Mouse (Mus musculus): ENCODE measurements around the gene Kif2a. TPM values are rescaled to one million over a fixed set of nuclear protein-coding genes. Genes with fewer than 3 reads are reported as not detected.

Gene Kif2a
- polyA plus RNA-seq, 1 experiment from 2014 or later: 10.2 TPM

- H3K4me1 ChIP-seq (ENCODE audit: control insufficient read depth, insufficient read depth, low read length): no peaks in the 10 kb centered on the region
- H3K27me3 ChIP-seq (ENCODE audit: control insufficient read depth, insufficient read depth, low read length): no peaks in the 10 kb centered on the region
- no peak overlapping the region for H3K4me2 ChIP-seq (ENCODE audit: low read depth, low read length)
- no peaks in the 10 kb centered on the region for H3K36me3 ChIP-seq (ENCODE audit: control insufficient read depth, insufficient read depth, low read length)
- H3K4me3 ChIP-seq (replicated peaks; ENCODE audit: low read length): no peak overlapping the region
- H3K9ac ChIP-seq (ENCODE audit: low read length): no peak overlapping the region
- no peak overlapping the region for H3K27ac ChIP-seq (ENCODE audit: low read length)
- H3K9me3 ChIP-seq (replicated peaks; ENCODE audit: control insufficient read depth, low read length): no peaks in the 10 kb centered on the region
- ATAC-seq (ENCODE audit: insufficient read depth, low FRiP score): no peak
- 68% methylated on average over 3 of the region's 3 CpGs for WGBS
Observed at GRCm38 (mm10) chr13:107051342-107051741, 29.4 kb upstream of the Kif2a start.

GRCm38 (mm10) chr13:107044229-107044628 is 22.3 kb upstream of the Kif2a start:
- Histone ChIP-seq H3K27me3 (ENCODE audit: control insufficient read depth, insufficient read depth, low read length) (no peaks in the 10 kb centered on the region), H3K9me3 (replicated peaks; ENCODE audit: control insufficient read depth, low read length) (no peaks in the 10 kb centered on the region), H3K4me3 (replicated peaks; ENCODE audit: low read length) (no peak overlapping the region), H3K36me3 (ENCODE audit: control insufficient read depth, insufficient read depth, low read length) (no peaks in the 10 kb centered on the region), H3K27ac (ENCODE audit: low read length) (no peak overlapping the region), H3K9ac (ENCODE audit: low read length) (no peak overlapping the region), H3K4me1 (ENCODE audit: control insufficient read depth, insufficient read depth, low read length) (no peaks in the 10 kb centered on the region), H3K4me2 (ENCODE audit: low read depth, low read length) (no peak overlapping the region)
- ATAC-seq (ENCODE audit: insufficient read depth, low FRiP score): no peak
- 9% methylated on average over 5 of the region's 5 CpGs for WGBS

GRCm38 (mm10) chr13:107042551-107042950 is 20.6 kb upstream of the Kif2a start:
- no peak overlapping the region for H3K9ac ChIP-seq (ENCODE audit: low read length)
- no peak overlapping the region for H3K4me2 ChIP-seq (ENCODE audit: low read depth, low read length)
- no peak for ATAC-seq (ENCODE audit: insufficient read depth, low FRiP score)
- WGBS: 79% methylated on average over 6 of the region's 6 CpGs
- H3K9me3 ChIP-seq (replicated peaks; ENCODE audit: control insufficient read depth, low read length): no peaks in the 10 kb centered on the region
- no peak overlapping the region for H3K4me3 ChIP-seq (replicated peaks; ENCODE audit: low read length)
- H3K36me3 ChIP-seq (ENCODE audit: control insufficient read depth, insufficient read depth, low read length): no peaks in the 10 kb centered on the region
- H3K27ac ChIP-seq (ENCODE audit: low read length): no peak overlapping the region
- H3K27me3 ChIP-seq (ENCODE audit: control insufficient read depth, insufficient read depth, low read length): no peaks in the 10 kb centered on the region
- H3K4me1 ChIP-seq (ENCODE audit: control insufficient read depth, insufficient read depth, low read length): no peaks in the 10 kb centered on the region

GRCm38 (mm10) chr13:107039493-107039892 is 17.6 kb upstream of the Kif2a start:
- Histone ChIP-seq H3K27ac (ENCODE audit: low read length) (no peak overlapping the region), H3K9ac (ENCODE audit: low read length) (no peak overlapping the region), H3K4me3 (replicated peaks; ENCODE audit: low read length) (no peak overlapping the region), H3K36me3 (ENCODE audit: control insufficient read depth, insufficient read depth, low read length) (no peaks in the 10 kb centered on the region), H3K9me3 (replicated peaks; ENCODE audit: control insufficient read depth, low read length) (no peaks in the 10 kb centered on the region), H3K27me3 (ENCODE audit: control insufficient read depth, insufficient read depth, low read length) (no peaks in the 10 kb centered on the region), H3K4me2 (ENCODE audit: low read depth, low read length) (no peak overlapping the region), H3K4me1 (ENCODE audit: control insufficient read depth, insufficient read depth, low read length) (no peaks in the 10 kb centered on the region)
- no peak for ATAC-seq (ENCODE audit: insufficient read depth, low FRiP score)
- 61% methylated on average over 4 of the region's 4 CpGs for WGBS

GRCm38 (mm10) chr13:107038346-107038745 is 16.4 kb upstream of the Kif2a start:
- no peaks in the 10 kb centered on the region for H3K36me3 ChIP-seq (ENCODE audit: control insufficient read depth, insufficient read depth, low read length)
- ATAC-seq (ENCODE audit: insufficient read depth, low FRiP score): no peak
- H3K9me3 ChIP-seq (replicated peaks; ENCODE audit: control insufficient read depth, low read length): no peaks in the 10 kb centered on the region
- no peak overlapping the region for H3K27ac ChIP-seq (ENCODE audit: low read length)
- H3K4me2 ChIP-seq (ENCODE audit: low read depth, low read length): no peak overlapping the region
- WGBS: 83% methylated on average over 2 of the region's 2 CpGs
- H3K9ac ChIP-seq (ENCODE audit: low read length): no peak overlapping the region
- no peaks in the 10 kb centered on the region for H3K4me1 ChIP-seq (ENCODE audit: control insufficient read depth, insufficient read depth, low read length)
- H3K27me3 ChIP-seq (ENCODE audit: control insufficient read depth, insufficient read depth, low read length): no peaks in the 10 kb centered on the region
- H3K4me3 ChIP-seq (replicated peaks; ENCODE audit: low read length): no peak overlapping the region

GRCm38 (mm10) chr13:107035511-107036113 is 13.7 kb upstream of the Kif2a start:
- no peaks in the 10 kb centered on the region for H3K36me3 ChIP-seq (ENCODE audit: control insufficient read depth, insufficient read depth, low read length)
- no peak overlapping the region for H3K27ac ChIP-seq (ENCODE audit: low read length)
- no peak overlapping the region for H3K9ac ChIP-seq (ENCODE audit: low read length)
- ATAC-seq (ENCODE audit: insufficient read depth, low FRiP score): no peak
- H3K4me1 ChIP-seq (ENCODE audit: control insufficient read depth, insufficient read depth, low read length): no peaks in the 10 kb centered on the region
- no peaks in the 10 kb centered on the region for H3K27me3 ChIP-seq (ENCODE audit: control insufficient read depth, insufficient read depth, low read length)
- H3K9me3 ChIP-seq (replicated peaks; ENCODE audit: control insufficient read depth, low read length): no peaks in the 10 kb centered on the region
- no peak overlapping the region for H3K4me2 ChIP-seq (ENCODE audit: low read depth, low read length)
- no peak overlapping the region for H3K4me3 ChIP-seq (replicated peaks; ENCODE audit: low read length)
- WGBS: 72% methylated on average over 3 of the region's 3 CpGs

- Histone ChIP-seq H3K4me1 (ENCODE audit: control insufficient read depth, insufficient read depth, low read length) (no peaks in the 10 kb centered on the region), H3K36me3 (ENCODE audit: control insufficient read depth, insufficient read depth, low read length) (no peaks in the 10 kb centered on the region), H3K27ac (ENCODE audit: low read length) (no peak overlapping the region), H3K4me3 (replicated peaks; ENCODE audit: low read length) (no peak overlapping the region), H3K9ac (ENCODE audit: low read length) (no peak overlapping the region), H3K9me3 (replicated peaks; ENCODE audit: control insufficient read depth, low read length) (no peaks in the 10 kb centered on the region), H3K4me2 (ENCODE audit: low read depth, low read length) (no peak overlapping the region), H3K27me3 (ENCODE audit: control insufficient read depth, insufficient read depth, low read length) (no peaks in the 10 kb centered on the region)
- ATAC-seq (ENCODE audit: insufficient read depth, low FRiP score): no peak
- 76% methylated on average over 4 of the region's 4 CpGs for WGBS
Observed at GRCm38 (mm10) chr13:107035078-107035477, 13.2 kb upstream of the Kif2a start.

- WGBS: 63% methylated on average over 1 of the region's 1 CpGs
- no peak overlapping the region for H3K27ac ChIP-seq (ENCODE audit: low read length)
- no peak overlapping the region for H3K4me2 ChIP-seq (ENCODE audit: low read depth, low read length)
- no peaks in the 10 kb centered on the region for H3K9me3 ChIP-seq (replicated peaks; ENCODE audit: control insufficient read depth, low read length)
- H3K4me1 ChIP-seq (ENCODE audit: control insufficient read depth, insufficient read depth, low read length): no peaks in the 10 kb centered on the region
- ATAC-seq (ENCODE audit: insufficient read depth, low FRiP score): no peak
- no peak overlapping the region for H3K9ac ChIP-seq (ENCODE audit: low read length)
- H3K4me3 ChIP-seq (replicated peaks; ENCODE audit: low read length): no peak overlapping the region
- H3K36me3 ChIP-seq (ENCODE audit: control insufficient read depth, insufficient read depth, low read length): no peaks in the 10 kb centered on the region
- H3K27me3 ChIP-seq (ENCODE audit: control insufficient read depth, insufficient read depth, low read length): no peaks in the 10 kb centered on the region
Observed at GRCm38 (mm10) chr13:107034028-107034920, 12.3 kb upstream of the Kif2a start.

GRCm38 (mm10) chr13:107031228-107031627 is 9.3 kb upstream of the Kif2a start:
- Histone ChIP-seq H3K4me3 (replicated peaks; ENCODE audit: low read length) (no peak overlapping the region), H3K4me1 (ENCODE audit: control insufficient read depth, insufficient read depth, low read length) (no peaks in the 10 kb centered on the region)
- no peak for ATAC-seq (ENCODE audit: insufficient read depth, low FRiP score)

More at GRCm38 (mm10) chr13:107031228-107031627, 9.3 kb upstream of the Kif2a start:
- no peak overlapping the region for H3K27ac ChIP-seq (ENCODE audit: low read length)
- H3K9me3 ChIP-seq (replicated peaks; ENCODE audit: control insufficient read depth, low read length): no peaks in the 10 kb centered on the region
- no peak overlapping the region for H3K4me2 ChIP-seq (ENCODE audit: low read depth, low read length)
- no peaks in the 10 kb centered on the region for H3K27me3 ChIP-seq (ENCODE audit: control insufficient read depth, insufficient read depth, low read length)
- no peak overlapping the region for H3K9ac ChIP-seq (ENCODE audit: low read length)
- no peaks in the 10 kb centered on the region for H3K36me3 ChIP-seq (ENCODE audit: control insufficient read depth, insufficient read depth, low read length)

Measured in stomach, embryonic 16.5 days (tissue).